In genomic region chr6:134251364-134251763, GRCm38 (mm10) we compare ENCODE assay signal across 20 mouse cellular contexts.
DNase-seq lines count a peak whose midpoint lies in the region; ATAC-seq and TF ChIP-seq lines count a peak whose summit lies in the region.
"Had no signal": no experiment of that assay in that cellular context is flagged by ENCODE, and none has a peak within 500 bp of the region (broad histone marks: within the 10 kb centered on the region; RNA-seq: fewer than 3 reads in every experiment).

No protein-coding gene starts in this region.

- H3K27ac ChIP-seq in lung, embryonic 15.5 days: no peak overlapping the region
- no peak overlapping the region for H3K27ac ChIP-seq in lung, postnatal 0 days (ENCODE audit: low read length)
- H3K27ac ChIP-seq in hindbrain, embryonic 16.5 days (ENCODE audit: low read depth, low read length): no peak overlapping the region
- H3K27ac ChIP-seq: embryonic facial prominence, embryonic 10.5 days; embryonic facial prominence, embryonic 12.5 days; forebrain, embryonic 13.5 days; forebrain, embryonic 15.5 days had no signal

- no peak overlapping the region for H3K9ac ChIP-seq in lung, embryonic 15.5 days
- no peak overlapping the region for H3K9ac ChIP-seq in lung, postnatal 0 days (replicated peaks; ENCODE audit: low read depth)
- H3K9ac ChIP-seq in hindbrain, embryonic 16.5 days (ENCODE audit: low read depth, low read length): no peak overlapping the region
- H3K9ac ChIP-seq: embryonic facial prominence, embryonic 12.5 days; forebrain, embryonic 13.5 days; forebrain, embryonic 15.5 days; forebrain, postnatal 0 days had no signal

- no peak for TF ChIP-seq EP300 in lung, postnatal 0 days (IDR thresholded peaks at IDR 0.05)

- no peak overlapping the region for H3K4me2 ChIP-seq in lung, embryonic 15.5 days
- no peak overlapping the region for H3K4me2 ChIP-seq in lung, postnatal 0 days (replicated peaks; ENCODE audit: low read depth, low read length)
- H3K4me2 ChIP-seq in hindbrain, embryonic 16.5 days (ENCODE audit: low read length): no peak overlapping the region
- H3K4me2 ChIP-seq: embryonic facial prominence, embryonic 12.5 days; forebrain, embryonic 13.5 days; forebrain, embryonic 15.5 days had no signal

- H3K4me3 ChIP-seq in lung, embryonic 15.5 days: no peak overlapping the region
- H3K4me3 ChIP-seq in lung, postnatal 0 days (ENCODE audit: low read depth, low read length): no peak overlapping the region
- H3K4me3 ChIP-seq in hindbrain, embryonic 16.5 days (ENCODE audit: low read length): no peak overlapping the region
- H3K4me3 ChIP-seq: embryonic facial prominence, embryonic 10.5 days; embryonic facial prominence, embryonic 12.5 days; forebrain, embryonic 13.5 days; forebrain, embryonic 15.5 days had no signal

- H3K27me3 ChIP-seq in lung, embryonic 15.5 days: no peaks in the 10 kb centered on the region
- H3K27me3 ChIP-seq in lung, postnatal 0 days (replicated peaks; ENCODE audit: insufficient read depth, low read length): no peaks in the 10 kb centered on the region
- H3K27me3 ChIP-seq in hindbrain, embryonic 16.5 days (replicated peaks; ENCODE audit: control insufficient read depth, insufficient read depth, low read length): no peaks in the 10 kb centered on the region
- H3K27me3 ChIP-seq: embryonic facial prominence, embryonic 12.5 days; forebrain, embryonic 13.5 days; forebrain, embryonic 15.5 days had no signal

- peaks cover 15% of the 10 kb centered on the region for H3K36me3 ChIP-seq in lung, embryonic 15.5 days
- 0 out of 2 replicates have a peak, but pooled peaks cover 4% of the 10 kb centered on the region for H3K36me3 ChIP-seq in lung, postnatal 0 days (ENCODE audit: insufficient read depth, low read length)
- no peaks in the 10 kb centered on the region; the same call in 1 of the 2 replicates for H3K36me3 ChIP-seq in hindbrain, embryonic 16.5 days (ENCODE audit: control insufficient read depth, insufficient read depth, low read length)
- H3K36me3 ChIP-seq: forebrain, embryonic 15.5 days had no signal

- peak; percentile 30; the same call in 1 of the 2 replicates for ATAC-seq in lung, embryonic 15.5 days (ENCODE audit: borderline replicate concordance, extremely low read depth, low FRiP score, low TSS enrichment)
- ATAC-seq in lung, postnatal 0 days: peak; percentile 68
- ATAC-seq in CD4-positive, CD25-positive, alpha-beta regulatory T cell, adult 4 months: peak; percentile 27
- no peak for ATAC-seq in hindbrain, embryonic 16.5 days
- ATAC-seq: forebrain, embryonic 13.5 days; forebrain, embryonic 15.5 days had no signal

- no peaks in the 10 kb centered on the region for H3K9me3 ChIP-seq in lung, embryonic 15.5 days
- no peaks in the 10 kb centered on the region for H3K9me3 ChIP-seq in lung, postnatal 0 days (ENCODE audit: low read length)
- H3K9me3 ChIP-seq in hindbrain, embryonic 16.5 days (ENCODE audit: control insufficient read depth, low read length): no peaks in the 10 kb centered on the region
- H3K9me3 ChIP-seq: embryonic facial prominence, embryonic 10.5 days; embryonic facial prominence, embryonic 12.5 days; forebrain, embryonic 13.5 days; forebrain, embryonic 15.5 days had no signal

- no peak for DNase-seq in lung, postnatal 25 days (ENCODE audit: low spot score)
- peak; percentile 56 for DNase-seq in lung, postnatal 0 days (ENCODE audit: low spot score)
- no peak for DNase-seq in lung, postnatal 36 days
- no peak for DNase-seq in thymus, postnatal 25 days
- DNase-seq: adrenal gland, adult 8-10 months; adrenal gland, postnatal 14 days; adrenal gland, postnatal 36 days; cerebellum, adult 11-12 months; cerebellum, adult 2 months; cerebellum, adult 9-10 months; cerebellum, postnatal 10 days; cerebellum, postnatal 25 days; forebrain, postnatal 0 days had no signal

- TF ChIP-seq CTCF in lung, postnatal 0 days (IDR thresholded peaks at IDR 0.05): no peak

- peaks cover 12% of the 10 kb centered on the region for H3K4me1 ChIP-seq in lung, embryonic 15.5 days
- peaks cover 7% of the 10 kb centered on the region; the same call in 1 of the 2 replicates for H3K4me1 ChIP-seq in lung, postnatal 0 days (ENCODE audit: insufficient read depth, low read depth, low read length)
- no peaks in the 10 kb centered on the region for H3K4me1 ChIP-seq in hindbrain, embryonic 16.5 days (ENCODE audit: control insufficient read depth, insufficient read depth, low read depth, low read length)
- H3K4me1 ChIP-seq: embryonic facial prominence, embryonic 10.5 days; embryonic facial prominence, embryonic 12.5 days; forebrain, embryonic 15.5 days had no signal

- WGBS in lung, embryonic 15.5 days: 56% methylated on average over 8 of the region's 8 CpGs
- WGBS in lung, postnatal 0 days: 57% methylated on average over 8 of the region's 8 CpGs
- 95% methylated on average over 8 of the region's 8 CpGs for WGBS in hindbrain, embryonic 16.5 days
